ENCODE assay signal across 27 mouse cellular contexts in the genomic region with DNA sequence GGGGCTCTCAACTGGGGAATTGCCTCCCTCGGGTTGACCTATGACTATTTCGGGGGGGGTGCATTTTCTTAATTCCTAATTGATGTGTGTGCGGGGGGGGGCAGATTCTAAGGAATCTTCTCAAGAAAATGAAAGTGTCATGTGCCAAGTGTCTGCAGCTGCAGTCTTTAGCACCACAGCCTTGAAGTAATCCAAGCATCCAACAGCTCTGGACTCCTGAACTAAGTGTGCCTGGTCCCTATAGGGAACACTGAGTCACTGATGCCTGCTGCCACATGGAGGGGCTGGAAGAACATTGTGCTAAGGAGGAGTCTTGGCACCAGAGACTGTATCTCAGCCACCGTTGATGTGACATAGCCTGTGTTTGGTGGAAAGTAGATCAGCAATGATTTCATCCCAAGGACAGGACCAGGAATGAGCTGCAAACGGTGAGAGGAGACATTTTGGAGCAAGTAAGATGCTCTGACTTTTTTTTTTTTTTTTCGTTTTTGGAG. TPM values are rescaled to one million over a fixed set of nuclear protein-coding genes. Genes with fewer than 3 reads are reported as not detected.
DNase-seq lines count a peak whose midpoint lies in the region; ATAC-seq and TF ChIP-seq lines count a peak whose summit lies in the region.
"Had no signal": no experiment of that assay in that cellular context is flagged by ENCODE, and none has a peak within 500 bp of the region (broad histone marks: within the 10 kb centered on the region; RNA-seq: fewer than 3 reads in every experiment).

No protein-coding gene starts in this region.

- no peak overlapping the region for H3K9ac ChIP-seq in CH12.LX (ENCODE audit: insufficient read depth, low read depth)
- no peak overlapping the region for H3K9ac ChIP-seq in intestine, embryonic 16.5 days (ENCODE audit: low read depth, low read length)
- H3K9ac ChIP-seq: hindbrain, embryonic 14.5 days; liver, embryonic 15.5 days; lung, embryonic 15.5 days had no signal

- no peak for TF ChIP-seq POLR2A in CH12.LX (IDR thresholded peaks at IDR 0.05; ENCODE audit: low read depth, low read length)
- TF ChIP-seq POLR2A in cortical plate, adult 2 months (IDR thresholded peaks at IDR 0.05; ENCODE audit: extremely low read depth, insufficient read depth, low read length): no peak

- ATAC-seq in intestine, embryonic 16.5 days: no peak
- ATAC-seq: forebrain, embryonic 16.5 days; inflammation-experienced regulatory T-cells, adult 6 months; Patski had no signal

- dilution Hi-C loops in CH12.LX (cut with MboI; ENCODE audit: extremely low pct_ligation_motif_present, extremely low pct_unique_long_range_greater_than_20kb, low sequenced_read_pairs): no loop called here

- no peaks in the 10 kb centered on the region for H3K79me2 ChIP-seq in CH12.LX (replicated peaks; ENCODE audit: control insufficient read depth, extremely low read depth, insufficient read depth, poor library complexity, severe bottlenecking)

- intact Hi-C loops in gastrocnemius, postnatal 36 days (cut with DNase I): no loop called here

- peaks cover 10% of the 10 kb centered on the region for H3K9me3 ChIP-seq in CH12.LX (replicated peaks; ENCODE audit: low read length)
- H3K9me3 ChIP-seq in intestine, embryonic 16.5 days (ENCODE audit: control insufficient read depth, low read length): peaks cover 4% of the 10 kb centered on the region; the same call in 1 of the 2 replicates
- H3K9me3 ChIP-seq: limb, embryonic 10.5 days; lung, embryonic 15.5 days had no signal

- H3K4me2 ChIP-seq in CH12.LX (ENCODE audit: insufficient read depth, low read depth, poor library complexity, severe bottlenecking): no peak overlapping the region
- no peak overlapping the region for H3K4me2 ChIP-seq in intestine, embryonic 16.5 days (ENCODE audit: low read depth, low read length)
- H3K4me2 ChIP-seq: hindbrain, embryonic 14.5 days; liver, embryonic 15.5 days; lung, embryonic 15.5 days; midbrain, embryonic 11.5 days had no signal

- peak; percentile 24 for DNase-seq in gastrocnemius, adult 18-20 months (ENCODE audit: low spot score)
- no peak for DNase-seq in gastrocnemius, postnatal 36 days
- DNase-seq in layer of hippocampus, adult 2 months (ENCODE audit: low spot score in 2 of 2): no peak
- no peak for DNase-seq in layer of hippocampus, postnatal 25 days (ENCODE audit: extremely low spot score in 1 of 2, low spot score in 1 of 2)
- no peak for DNase-seq in CH12.LX (ENCODE audit: extremely low read depth)
- DNase-seq: adrenal gland, adult 8-10 months; cerebellum, adult 8-10 months; heart, adult 18-20 months; heart, postnatal 36 days; kidney, adult 2 months; kidney, postnatal 14 days; liver; right cerebral cortex, postnatal 14 days; spleen, adult 18-20 months; thymus, postnatal 25 days had no signal

- no peak for TF ChIP-seq EP300 in CH12.LX (IDR thresholded peaks at IDR 0.05; ENCODE audit: low read length)

- WGBS in intestine, embryonic 16.5 days: 75% methylated on average over 6 of the region's 6 CpGs

- no peaks in the 10 kb centered on the region for H3K27me3 ChIP-seq in CH12.LX (replicated peaks)
- no peaks in the 10 kb centered on the region for H3K27me3 ChIP-seq in intestine, embryonic 16.5 days (replicated peaks; ENCODE audit: control insufficient read depth, insufficient read depth, low read length)
- H3K27me3 ChIP-seq: liver, embryonic 15.5 days; lung, embryonic 15.5 days; Patski had no signal

- H3K36me3 ChIP-seq in CH12.LX (replicated peaks in 1 of 2; ENCODE audit: control insufficient read depth in 1 of 2, insufficient read depth in 1 of 2, low read length in 1 of 2): peaks cover under 1 to 24% of the 10 kb centered on the region in 2 experiments
- H3K36me3 ChIP-seq in intestine, embryonic 16.5 days (ENCODE audit: control insufficient read depth, insufficient read depth, low read length): no peaks in the 10 kb centered on the region

- H3K4me1 ChIP-seq in CH12.LX (ENCODE audit: control insufficient read depth in 1 of 2, insufficient read depth in 2 of 2): peaks cover 0 to 13% of the 10 kb centered on the region in 2 experiments; a peak in 2 of 4 replicates
- no peaks in the 10 kb centered on the region for H3K4me1 ChIP-seq in cortical plate, adult 2 months (ENCODE audit: control insufficient read depth, insufficient read depth, low read length)
- H3K4me1 ChIP-seq in intestine, embryonic 16.5 days (ENCODE audit: control insufficient read depth, insufficient read depth, low read length): no peaks in the 10 kb centered on the region
- H3K4me1 ChIP-seq: limb, embryonic 10.5 days; liver, embryonic 15.5 days; lung, embryonic 15.5 days had no signal

- in situ Hi-C loops in CH12.LX (cut with MboI; ENCODE audit: low pct_ligation_motif_present, low pct_unique_long_range_greater_than_20kb, low sequenced_read_pairs): no loop called here

- no peak overlapping the region for H3K4me3 ChIP-seq in layer of hippocampus, adult 2 months
- no peak overlapping the region for H3K4me3 ChIP-seq in CH12.LX (replicated peaks in 1 of 3; ENCODE audit: low read depth in 2 of 3, low read length in 2 of 3, poor library complexity in 1 of 3)
- H3K4me3 ChIP-seq in cortical plate, adult 2 months (ENCODE audit: insufficient read depth, low read length): no peak overlapping the region
- H3K4me3 ChIP-seq in intestine, embryonic 16.5 days (ENCODE audit: low read length): no peak overlapping the region
- H3K4me3 ChIP-seq: embryonic facial prominence, embryonic 10.5 days; limb, embryonic 10.5 days; liver, embryonic 15.5 days; lung, embryonic 15.5 days had no signal

- H3K27ac ChIP-seq in layer of hippocampus, adult 2 months: no peak overlapping the region
- no peak overlapping the region for H3K27ac ChIP-seq in CH12.LX (ENCODE audit: insufficient read depth, low read depth)
- H3K27ac ChIP-seq in cortical plate, adult 2 months (ENCODE audit: insufficient read depth, low read length): no peak overlapping the region
- H3K27ac ChIP-seq in intestine, embryonic 16.5 days (ENCODE audit: low read length): no peak overlapping the region
- H3K27ac ChIP-seq: embryonic facial prominence, embryonic 10.5 days; hindbrain, embryonic 14.5 days; limb, embryonic 10.5 days; liver, embryonic 15.5 days; lung, embryonic 15.5 days; macrophage had no signal

- peak; percentile 45 for TF ChIP-seq RAD21 in CH12.LX (IDR thresholded peaks at IDR 0.05; ENCODE audit: low read depth, low read length)

- TF ChIP-seq CTCF in layer of hippocampus, adult 2 months (conservative IDR thresholded peaks at IDR 0.05): peak; percentile 49
- TF ChIP-seq CTCF in CH12.LX (conservative IDR thresholded peaks at IDR 0.05 in 1 of 2, IDR thresholded peaks at IDR 0.05 in 1 of 2; ENCODE audit: low read depth in 2 of 2, low read length in 2 of 2): peak in 1 of 2 experiments; percentile 37; a peak in 2 of 4 replicates
- peak; percentile 41 for TF ChIP-seq CTCF in cortical plate, adult 2 months (IDR thresholded peaks at IDR 0.05; ENCODE audit: extremely low read depth, insufficient read depth, low read length)

TF ChIP-seq in CH12.LX, 34 proteins besides CTCF, POLR2A, EP300 and RAD21:
- TF ChIP-seq SMC3 (IDR thresholded peaks at IDR 0.05; ENCODE audit: low read depth, low read length): peak; percentile 47
- TF ChIP-seq ETS1 (conservative IDR thresholded peaks at IDR 0.05; ENCODE audit: low read depth, low read length): no peak

RNA-seq across cellular contexts. Expression of gene Itm2c, which starts 36.8 kb away (rescaled TPM):
- 10 to 100 TPM; 25.3 to 33.6 TPM for total RNA-seq in gastrocnemius, adult 18-20 months (2021)
- total RNA-seq in gastrocnemius, postnatal 36 days (2021): 10 to 100 TPM; 20.7 to 27.2 TPM
- 100 to 1,000 TPM; 748 to 802 TPM for total RNA-seq in layer of hippocampus, adult 2 months (2021)
- 100 to 1,000 TPM; 728 to 849 TPM for total RNA-seq in layer of hippocampus, postnatal 25 days (2021)
- total RNA-seq in CH12.LX (2012; rRNA removed): 83.3 and 107 TPM in 2 replicates
- total RNA-seq in CH12.LX (2014; rRNA removed): 87.9 and 96.2 TPM in 2 replicates
- 72.1 and 76.6 TPM in 2 replicates for polyA plus RNA-seq in CH12.LX (2012; ENCODE audit: insufficient read length, low read depth)
- 835 and 861 TPM in 2 replicates for polyA plus RNA-seq in cortical plate, adult 2 months (2012; rRNA removed)
- 129 and 141 TPM in 2 replicates for polyA plus RNA-seq in intestine, embryonic 16.5 days (2015; fragmentation: Nextera tagmentation; extraction: Ambion mirVana)

Comparison
In these comparisons a context has a peak if more than half of its experiments do, and no peak if none do; other contexts are left out.
1. RNA of gene Itm2c, which starts 36.8 kb away (total RNA-seq): 728 to 849 TPM in layer of hippocampus, postnatal 25 days and 748 to 802 TPM in layer of hippocampus, adult 2 months; 83.3 to 107 TPM in CH12.LX, 25.3 to 33.6 TPM in gastrocnemius, adult 18-20 months and 20.7 to 27.2 TPM in gastrocnemius, postnatal 36 days; every median in the first group is over 4 times any median in the second.